Mouse (Mus musculus): ENCODE data around the gene Cnnm4. TPM values are rescaled to one million over a fixed set of nuclear protein-coding genes. Genes with fewer than 3 reads are reported as not detected.

Gene Cnnm4
- polyA plus RNA-seq, 1 experiment: 21.6 TPM

DNA sequence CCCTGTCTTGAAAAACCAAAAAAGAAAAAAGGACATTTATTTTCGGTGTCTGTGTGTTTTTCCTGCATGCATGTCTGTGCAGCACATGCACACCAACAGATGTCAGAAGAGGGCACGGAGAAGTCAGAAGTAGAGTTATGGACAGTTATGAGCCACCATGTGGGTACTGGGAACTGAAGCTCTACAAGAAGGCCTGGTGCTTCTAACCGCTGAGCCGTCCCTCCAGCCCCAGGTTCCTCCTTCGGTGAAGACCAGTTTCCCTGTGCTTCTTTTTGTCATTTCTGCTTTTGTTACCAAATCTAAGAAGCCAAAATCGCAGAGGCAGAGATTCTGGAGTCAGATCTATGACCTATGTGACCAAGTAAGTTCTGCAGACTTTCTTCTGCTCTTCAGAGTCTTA, 34.9 kb upstream of the Cnnm4 start:
- TF ChIP-seq E2F4 (IDR thresholded peaks at IDR 0.05; ENCODE audit: insufficient read depth) (no peak), POLR2A (IDR thresholded peaks at IDR 0.05; ENCODE audit: insufficient read length, low read depth) (no peak), TCF3 (IDR thresholded peaks at IDR 0.05; ENCODE audit: insufficient read length, low read depth) (no peak), MYOD1 (IDR thresholded peaks at IDR 0.05; ENCODE audit: control insufficient read depth in 1 of 3, insufficient read length in 2 of 3, low read depth in 2 of 3) (no peak), MYOG (IDR thresholded peaks at IDR 0.05; ENCODE audit: control insufficient read depth in 1 of 3, insufficient read depth in 1 of 3, insufficient read length in 2 of 3, low read depth in 2 of 3) (no peak), CEBPB (IDR thresholded peaks at IDR 0.05; ENCODE audit: insufficient read depth, poor library complexity, severe bottlenecking) (no peak), REST (IDR thresholded peaks at IDR 0.05; ENCODE audit: insufficient read depth, insufficient read length) (no peak), USF1 (IDR thresholded peaks at IDR 0.05; ENCODE audit: low read depth) (no peak), POLR2AphosphoS2 (IDR thresholded peaks at IDR 0.05; ENCODE audit: insufficient read length, low read depth) (no peak), TCF12 (IDR thresholded peaks at IDR 0.05; ENCODE audit: insufficient read depth, poor library complexity, severe bottlenecking) (no peak), SRF (IDR thresholded peaks at IDR 0.05; ENCODE audit: control insufficient read depth, insufficient read length, low read depth) (no peak), MAX (IDR thresholded peaks at IDR 0.05; ENCODE audit: low read depth) (no peak)
- Histone ChIP-seq H3K4me2 (ENCODE audit: low read depth) (no peak overlapping the region), H3K27me3 (ENCODE audit: control insufficient read depth, insufficient read depth, insufficient read length) (no peaks in the 10 kb centered on the region), H3ac (ENCODE audit: control insufficient read depth, insufficient read length) (no peak overlapping the region), H3K4me3 (no peak overlapping the region), H3K79me2 (ENCODE audit: control insufficient read depth, insufficient read depth) (no peaks in the 10 kb centered on the region), H3K36me3 (ENCODE audit: control insufficient read depth, insufficient read depth) (peaks cover 29% of the 10 kb centered on the region)

DNA sequence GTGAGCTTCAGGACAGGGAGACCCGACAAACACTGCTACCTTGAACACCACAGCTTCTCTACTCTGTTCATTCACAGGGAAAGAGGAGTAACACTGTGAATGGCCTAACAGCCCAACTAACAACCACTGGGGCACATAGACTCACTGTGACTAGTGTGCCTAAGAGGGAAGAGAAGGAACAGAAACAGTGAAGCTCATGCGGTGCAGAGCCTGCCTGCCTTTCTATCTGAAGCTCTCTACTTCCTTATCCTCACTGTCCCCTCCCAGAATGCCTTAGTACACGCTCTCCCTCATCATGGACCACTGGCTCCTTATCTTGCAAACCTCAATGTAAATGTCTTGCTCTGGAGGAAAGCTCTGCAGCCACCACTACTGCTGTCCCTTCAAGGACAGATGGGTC, 34.2 kb upstream of the Cnnm4 start:
- no peak overlapping the region for H3ac ChIP-seq (ENCODE audit: control insufficient read depth, insufficient read length)
- H3K79me2 ChIP-seq (ENCODE audit: control insufficient read depth, insufficient read depth): no peaks in the 10 kb centered on the region
- no peaks in the 10 kb centered on the region for H3K27me3 ChIP-seq (ENCODE audit: control insufficient read depth, insufficient read depth, insufficient read length)
- H3K4me3 ChIP-seq: no peak overlapping the region
- H3K36me3 ChIP-seq (ENCODE audit: control insufficient read depth, insufficient read depth): peaks cover 25% of the 10 kb centered on the region
- peak overlapping the region; percentile 5 for H3K4me2 ChIP-seq (ENCODE audit: low read depth)
- TF ChIP-seq SRF (IDR thresholded peaks at IDR 0.05; ENCODE audit: control insufficient read depth, insufficient read length, low read depth) (no peak), CEBPB (IDR thresholded peaks at IDR 0.05; ENCODE audit: insufficient read depth, poor library complexity, severe bottlenecking) (no peak), MAX (IDR thresholded peaks at IDR 0.05; ENCODE audit: low read depth) (no peak), MYOD1 (IDR thresholded peaks at IDR 0.05; ENCODE audit: control insufficient read depth in 1 of 3, insufficient read length in 2 of 3, low read depth in 2 of 3) (no peak), POLR2AphosphoS2 (IDR thresholded peaks at IDR 0.05; ENCODE audit: insufficient read length, low read depth) (no peak), POLR2A (IDR thresholded peaks at IDR 0.05; ENCODE audit: insufficient read length, low read depth) (no peak), USF1 (IDR thresholded peaks at IDR 0.05; ENCODE audit: low read depth) (no peak), TCF3 (IDR thresholded peaks at IDR 0.05; ENCODE audit: insufficient read length, low read depth) (no peak)

DNA sequence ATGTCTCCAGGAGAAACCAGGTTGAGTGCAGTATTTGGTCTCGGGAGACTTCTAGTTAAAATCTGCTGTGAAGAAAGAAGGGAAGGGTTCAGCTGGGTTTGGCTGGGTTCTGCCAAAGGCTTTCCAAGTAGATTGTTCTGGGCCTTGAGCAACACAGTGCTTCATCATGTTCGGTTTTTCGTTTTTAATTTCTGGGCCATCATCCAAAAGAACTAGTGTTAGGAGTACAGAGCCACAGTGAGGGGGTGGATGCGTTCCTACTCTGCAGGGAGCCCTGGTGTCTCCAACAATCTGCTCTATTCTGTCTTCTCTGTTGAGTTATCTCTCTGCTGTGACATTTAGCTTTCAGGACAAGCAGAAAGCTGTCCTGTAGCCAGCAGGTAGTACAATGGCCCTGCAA, 30.3 kb upstream of the Cnnm4 start:
- Histone ChIP-seq H3K4me2 (ENCODE audit: low read depth) (no peak overlapping the region), H3K27me3 (ENCODE audit: control insufficient read depth, insufficient read depth, insufficient read length) (no peaks in the 10 kb centered on the region), H3K4me3 (no peak overlapping the region), H3K79me2 (ENCODE audit: control insufficient read depth, insufficient read depth) (no peaks in the 10 kb centered on the region), H3K36me3 (ENCODE audit: control insufficient read depth, insufficient read depth) (peaks cover 34% of the 10 kb centered on the region), H3ac (ENCODE audit: control insufficient read depth, insufficient read length) (no peak overlapping the region)
- no peak for TF ChIP-seq TCF3 (IDR thresholded peaks at IDR 0.05; ENCODE audit: insufficient read length, low read depth)
- TF ChIP-seq TCF12 (IDR thresholded peaks at IDR 0.05; ENCODE audit: insufficient read depth, poor library complexity, severe bottlenecking): no peak
- no peak for TF ChIP-seq MYOG (IDR thresholded peaks at IDR 0.05; ENCODE audit: control insufficient read depth in 1 of 3, insufficient read depth in 1 of 3, insufficient read length in 2 of 3, low read depth in 2 of 3)
- no peak for TF ChIP-seq POLR2AphosphoS2 (IDR thresholded peaks at IDR 0.05; ENCODE audit: insufficient read length, low read depth)
- TF ChIP-seq POLR2A (IDR thresholded peaks at IDR 0.05; ENCODE audit: insufficient read length, low read depth): no peak
- TF ChIP-seq CEBPB (IDR thresholded peaks at IDR 0.05; ENCODE audit: insufficient read depth, poor library complexity, severe bottlenecking): no peak
- TF ChIP-seq MAX (IDR thresholded peaks at IDR 0.05; ENCODE audit: low read depth): no peak
- TF ChIP-seq REST (IDR thresholded peaks at IDR 0.05; ENCODE audit: insufficient read depth, insufficient read length): no peak
- no peak for TF ChIP-seq E2F4 (IDR thresholded peaks at IDR 0.05; ENCODE audit: insufficient read depth)
- no peak for TF ChIP-seq USF1 (IDR thresholded peaks at IDR 0.05; ENCODE audit: low read depth)
- TF ChIP-seq MYOD1 (IDR thresholded peaks at IDR 0.05; ENCODE audit: control insufficient read depth in 1 of 3, insufficient read length in 2 of 3, low read depth in 2 of 3): no peak
- no peak for TF ChIP-seq SRF (IDR thresholded peaks at IDR 0.05; ENCODE audit: control insufficient read depth, insufficient read length, low read depth)

DNA sequence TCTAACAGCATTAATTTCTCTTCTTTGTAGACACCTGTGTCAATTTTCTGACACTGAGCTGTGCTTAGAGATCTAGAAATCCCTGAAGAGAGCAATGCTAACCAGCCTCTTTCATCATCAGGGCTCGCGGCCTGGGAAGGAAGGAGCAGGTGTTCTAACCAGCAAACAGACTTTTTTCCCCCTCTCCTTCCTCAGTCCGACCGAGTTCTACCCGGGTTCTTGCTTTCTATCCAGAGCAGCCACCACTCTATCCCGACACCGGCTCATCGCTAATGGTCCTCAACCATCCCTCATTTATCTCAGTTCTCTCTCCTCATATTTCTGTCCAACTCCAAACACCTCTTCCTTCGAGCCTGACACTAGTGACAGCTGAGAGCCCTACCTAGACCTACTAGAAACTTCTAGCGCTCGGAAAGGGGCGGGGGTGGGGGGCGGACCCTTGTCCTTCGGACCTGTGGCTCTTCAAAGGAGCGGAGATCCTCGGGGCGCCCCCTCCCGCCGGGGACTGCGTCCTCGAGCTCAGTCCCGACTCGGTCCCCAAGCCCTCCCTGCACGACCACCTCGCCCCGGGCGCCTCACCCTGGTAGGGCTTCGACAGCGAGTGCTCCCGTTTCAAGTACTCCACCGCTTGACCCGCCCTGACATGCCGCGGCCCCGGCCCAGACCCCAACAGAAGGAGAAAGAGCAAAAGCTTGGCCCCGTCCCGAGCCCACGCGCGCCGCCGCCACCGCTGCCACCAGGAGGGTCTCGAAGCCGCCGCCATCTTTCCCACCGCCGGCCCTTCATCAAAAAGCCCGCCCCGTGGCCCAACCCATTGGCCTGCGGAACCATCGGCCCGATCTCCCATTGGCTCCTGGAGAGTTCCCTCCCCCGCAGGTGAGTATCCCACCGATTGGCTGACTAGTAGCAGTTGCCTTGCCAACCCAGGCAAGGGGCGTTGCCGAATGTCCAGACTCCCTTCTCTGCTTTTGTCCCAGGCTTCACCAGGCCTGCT, 26.7 kb upstream of the Cnnm4 start, which contains the start of gene Lman2l:
Gene Lman2l, minus strand, starts transcription at position 801 of the 994 bp plus-strand sequence.
- no peaks in the 10 kb centered on the region for H3K27me3 ChIP-seq (ENCODE audit: control insufficient read depth, insufficient read depth, insufficient read length)
- H3ac ChIP-seq (ENCODE audit: control insufficient read depth, insufficient read length): peak within 1 kb of the TSS; percentile 53
- TF ChIP-seq MAX (IDR thresholded peaks at IDR 0.05; ENCODE audit: low read depth): no peak
- TF ChIP-seq USF1 (IDR thresholded peaks at IDR 0.05; ENCODE audit: low read depth): no peak
- peak; percentile 69 for TF ChIP-seq POLR2A (IDR thresholded peaks at IDR 0.05; ENCODE audit: insufficient read length, low read depth)
- TF ChIP-seq E2F4 (IDR thresholded peaks at IDR 0.05; ENCODE audit: insufficient read depth): no peak
- no peak for TF ChIP-seq TCF3 (IDR thresholded peaks at IDR 0.05; ENCODE audit: insufficient read length, low read depth)
- peak in 1 of 3 experiments; percentile 12 for TF ChIP-seq MYOG (IDR thresholded peaks at IDR 0.05; ENCODE audit: control insufficient read depth in 1 of 3, insufficient read depth in 1 of 3, insufficient read length in 2 of 3, low read depth in 2 of 3)
- no peak for TF ChIP-seq CEBPB (IDR thresholded peaks at IDR 0.05; ENCODE audit: insufficient read depth, poor library complexity, severe bottlenecking)
- TF ChIP-seq TCF12 (IDR thresholded peaks at IDR 0.05; ENCODE audit: insufficient read depth, poor library complexity, severe bottlenecking): no peak
- peak; percentile 55 for TF ChIP-seq POLR2AphosphoS2 (IDR thresholded peaks at IDR 0.05; ENCODE audit: insufficient read length, low read depth)
- TF ChIP-seq SRF (IDR thresholded peaks at IDR 0.05; ENCODE audit: control insufficient read depth, insufficient read length, low read depth): no peak
- no peak for TF ChIP-seq MYOD1 (IDR thresholded peaks at IDR 0.05; ENCODE audit: control insufficient read depth in 1 of 3, insufficient read length in 2 of 3, low read depth in 2 of 3)
- no peak for TF ChIP-seq REST (IDR thresholded peaks at IDR 0.05; ENCODE audit: insufficient read depth, insufficient read length)
- H3K4me3 ChIP-seq: peak within 1 kb of the TSS; percentile 59
- H3K4me2 ChIP-seq (ENCODE audit: low read depth): peak within 1 kb of the TSS; percentile 77
- peaks cover 10% of the 10 kb centered on the region for H3K36me3 ChIP-seq (ENCODE audit: control insufficient read depth, insufficient read depth)
- no peaks in the 10 kb centered on the region for H3K79me2 ChIP-seq (ENCODE audit: control insufficient read depth, insufficient read depth)

All from myocyte (in vitro differentiated cells).